In genomic region chr6:37419445-37419941, GRCm38 (mm10) we compare ENCODE assay signal across 7 mouse cellular contexts. TPM values are rescaled to one million over a fixed set of nuclear protein-coding genes. Genes with fewer than 3 reads are reported as not detected.
DNase-seq lines count a peak whose midpoint lies in the region; ATAC-seq lines count a peak whose summit lies in the region.

No protein-coding gene starts in this region.

- WGBS in stomach, embryonic 14.5 days, result 54% methylated on average over 17 of the region's 17 CpGs

- peaks cover 49% of the 10 kb centered on the region for H3K4me1 ChIP-seq in stomach, embryonic 14.5 days (ENCODE audit: control insufficient read depth, insufficient read depth, low read length)

- peaks cover 3% of the 10 kb centered on the region; the same call in 1 of the 2 replicates for H3K36me3 ChIP-seq in stomach, embryonic 14.5 days (ENCODE audit: control insufficient read depth, insufficient read depth, low read length)

- H3K27ac ChIP-seq in stomach, embryonic 14.5 days (ENCODE audit: low read length), result peak overlapping the region; percentile 93

- no peak overlapping the region; the same call in 1 of the 2 replicates for H3K9ac ChIP-seq in stomach, embryonic 14.5 days (replicated peaks; ENCODE audit: low read depth, low read length)

- ATAC-seq in hematopoietic stem cell, adult 5-6 weeks (replicated peaks in 1 of 2; ENCODE audit: insufficient read depth in 1 of 2, low FRiP score in 2 of 2, low TSS enrichment in 1 of 2, low read depth in 1 of 2, poor library complexity in 2 of 2, severe bottlenecking in 2 of 2), result peak; percentile 61 to 65; a peak in 3 of 4 replicates
- peak; percentile 73; the same call in 1 of the 2 replicates for ATAC-seq in stomach, embryonic 14.5 days (ENCODE audit: insufficient number of reproducible peaks, insufficient read depth, low FRiP score, low read depth)

- H3K9me3 ChIP-seq in stomach, embryonic 14.5 days (ENCODE audit: control insufficient read depth, low read depth, low read length), result no peaks in the 10 kb centered on the region

- no peak overlapping the region for H3K4me3 ChIP-seq in stomach, embryonic 14.5 days (ENCODE audit: low read depth, low read length)

- peak; percentile 32 for DNase-seq in thymus, postnatal 25 days
- no peak for DNase-seq in thymus, postnatal 0 days (ENCODE audit: low spot score)
- DNase-seq in frontal cortex, postnatal 36 days (ENCODE audit: low spot score in 2 of 2), result peak; percentile 91 to 93
- DNase-seq in left cerebral cortex, postnatal 10 days (ENCODE audit: extremely low spot score in 1 of 2, low spot score in 2 of 2), result peak; percentile 58 to 79
- no peak for DNase-seq in adrenal gland, adult 2 months

- 0 out of 2 replicates have a peak overlapping the region, but pooled peaks have one; percentile 12 for H3K4me2 ChIP-seq in stomach, embryonic 14.5 days (replicated peaks; ENCODE audit: low read depth, low read length)

- H3K27me3 ChIP-seq in stomach, embryonic 14.5 days (ENCODE audit: control insufficient read depth, insufficient read depth, low read length), result no peaks in the 10 kb centered on the region

- intact Hi-C loops in left cerebral cortex, postnatal 10 days (cut with DNase I), result no loop called here

RNA-seq across cellular contexts. Expression of gene Creb3l2, which starts 22.5 kb away (rescaled TPM):
- polyA plus RNA-seq in thymus, postnatal 0 days (2015; fragmentation: Nextera tagmentation; extraction: Ambion mirVana), result 6.2 and 6.6 TPM in 2 replicates
- 3.9 and 4.7 TPM in 2 replicates for total RNA-seq in hematopoietic stem cell, adult 5-6 weeks (2017)
- total RNA-seq in left cerebral cortex, postnatal 10 days (2021), result 1 to 10 TPM; 5.1 to 5.6 TPM
- polyA plus RNA-seq in stomach, embryonic 14.5 days (2014; fragmentation: Nextera tagmentation; extraction: Ambion mirVana), result 28.7 and 29.6 TPM in 2 replicates
- total RNA-seq in adrenal gland, adult 2 months (2021), result 10 to 100 TPM; 69.4 to 85.5 TPM
- 36.9 and 48.4 TPM in 2 replicates for polyA plus RNA-seq in adrenal gland, adult 2 months (2012; rRNA removed)

Comparison
In these comparisons a context has a peak if more than half of its experiments do, and no peak if none do; other contexts are left out.
1. DNase-seq: peak in thymus, postnatal 25 days (single experiment), frontal cortex, postnatal 36 days (2 of 2) and left cerebral cortex, postnatal 10 days (2 of 2); none in thymus, postnatal 0 days (single experiment) and adrenal gland, adult 2 months (single experiment).
2. RNA of gene Creb3l2, which starts 22.5 kb away (total RNA-seq): 69.4 to 85.5 TPM in adrenal gland, adult 2 months; 5.1 to 5.6 TPM in left cerebral cortex, postnatal 10 days and 3.9 to 4.7 TPM in hematopoietic stem cell, adult 5-6 weeks; every median in the first group is over 10 times any median in the second.